Mouse (Mus musculus): Measurements from ENCODE around the gene Lpp. TPM values are rescaled to one million over a fixed set of nuclear protein-coding genes. Genes with fewer than 3 reads are reported as not detected.

Lpp gene
- 65.1 and 67.2 TPM in 2 replicates for polyA plus RNA-seq (2016; fragmentation: Nextera tagmentation; extraction: Ambion mirVana)

- Histone ChIP-seq H3K4me1 (peaks cover 28% of the 10 kb centered on the region), H3K9me3 (no peaks in the 10 kb centered on the region), H3K27me3 (ENCODE audit: insufficient read depth, poor library complexity, severe bottlenecking) (no peaks in the 10 kb centered on the region), H3K27ac (peak within 1 kb of the TSS; percentile 100), H3K4me3 (peak within 1 kb of the TSS; percentile 96), H3K36me3 (no peaks in the 10 kb centered on the region)
- peak; percentile 95 for DNase-seq (ENCODE audit: low spot score)
- WGBS, result 2% methylated on average over 42 of the region's 42 CpGs
Observed at GRCm38 (mm10) chr16:24392651-24393555, at the start of gene Lpp. TSS of gene Lpp (plus strand) at chr16:24393507.

GRCm38 (mm10) chr16:24347582-24348411 lies 45.5 kb upstream of the Lpp start:
- WGBS, result 53% methylated on average over 21 of the region's 21 CpGs
- Histone ChIP-seq H3K4me1 (peaks cover 28% of the 10 kb centered on the region), H3K27ac (peak overlapping the region; percentile 82), H3K27me3 (ENCODE audit: insufficient read depth, poor library complexity, severe bottlenecking) (no peaks in the 10 kb centered on the region), H3K9me3 (no peaks in the 10 kb centered on the region), H3K36me3 (no peaks in the 10 kb centered on the region), H3K4me3 (peak overlapping the region; percentile 22; the same call in 1 of the 2 replicates)
- DNase-seq (ENCODE audit: low spot score), result no peak

- 75% methylated on average over 6 of the region's 6 CpGs for WGBS
Observed at GRCm38 (mm10) chr16:24350306-24350705, 43.0 kb upstream of the Lpp start.

GRCm38 (mm10) chr16:24350751-24351150 lies 42.6 kb upstream of the Lpp start:
- peaks cover 37% of the 10 kb centered on the region for H3K4me1 ChIP-seq
- H3K27me3 ChIP-seq (ENCODE audit: insufficient read depth, poor library complexity, severe bottlenecking), result no peaks in the 10 kb centered on the region
- no peak overlapping the region for H3K4me3 ChIP-seq
- WGBS, result 75% methylated on average over 6 of the region's 6 CpGs
- no peaks in the 10 kb centered on the region for H3K36me3 ChIP-seq
- DNase-seq (ENCODE audit: low spot score), result no peak
- no peaks in the 10 kb centered on the region for H3K9me3 ChIP-seq
- no peak overlapping the region for H3K27ac ChIP-seq

More at GRCm38 (mm10) chr16:24350306-24350705, 43.0 kb upstream of the Lpp start:
- Histone ChIP-seq H3K4me1 (peaks cover 37% of the 10 kb centered on the region), H3K4me3 (no peak overlapping the region), H3K9me3 (no peaks in the 10 kb centered on the region), H3K36me3 (no peaks in the 10 kb centered on the region), H3K27ac (no peak overlapping the region), H3K27me3 (ENCODE audit: insufficient read depth, poor library complexity, severe bottlenecking) (no peaks in the 10 kb centered on the region)
- no peak for DNase-seq (ENCODE audit: low spot score)

GRCm38 (mm10) chr16:24351811-24352210 lies 41.5 kb upstream of the Lpp start:
- no peak for DNase-seq (ENCODE audit: low spot score)
- Histone ChIP-seq H3K4me1 (peaks cover 30% of the 10 kb centered on the region), H3K27me3 (ENCODE audit: insufficient read depth, poor library complexity, severe bottlenecking) (no peaks in the 10 kb centered on the region), H3K9me3 (no peaks in the 10 kb centered on the region), H3K4me3 (no peak overlapping the region), H3K27ac (no peak overlapping the region), H3K36me3 (no peaks in the 10 kb centered on the region)
- 88% methylated on average over 1 of the region's 1 CpGs for WGBS

- no peak for DNase-seq (ENCODE audit: low spot score)
Observed at GRCm38 (mm10) chr16:24353816-24354215, 39.5 kb upstream of the Lpp start.

GRCm38 (mm10) chr16:24361667-24362066 lies 31.6 kb upstream of the Lpp start:
- Histone ChIP-seq H3K27ac (no peak overlapping the region), H3K27me3 (ENCODE audit: insufficient read depth, poor library complexity, severe bottlenecking) (no peaks in the 10 kb centered on the region), H3K36me3 (no peaks in the 10 kb centered on the region), H3K9me3 (no peaks in the 10 kb centered on the region), H3K4me3 (no peak overlapping the region), H3K4me1 (no peaks in the 10 kb centered on the region; the same call in 1 of the 2 replicates)
- 97% methylated on average over 1 of the region's 1 CpGs for WGBS
- DNase-seq (ENCODE audit: low spot score), result no peak

More at GRCm38 (mm10) chr16:24353816-24354215, 39.5 kb upstream of the Lpp start:
- H3K27me3 ChIP-seq (ENCODE audit: insufficient read depth, poor library complexity, severe bottlenecking), result no peaks in the 10 kb centered on the region
- no peak overlapping the region for H3K4me3 ChIP-seq
- H3K9me3 ChIP-seq, result no peaks in the 10 kb centered on the region
- H3K4me1 ChIP-seq, result peaks cover 15% of the 10 kb centered on the region
- WGBS, result 12% methylated on average over 3 of the region's 3 CpGs
- H3K36me3 ChIP-seq, result no peaks in the 10 kb centered on the region
- H3K27ac ChIP-seq, result peak overlapping the region; percentile 36; the same call in 1 of the 2 replicates

- Histone ChIP-seq H3K27me3 (ENCODE audit: insufficient read depth, poor library complexity, severe bottlenecking) (no peaks in the 10 kb centered on the region), H3K4me3 (no peak overlapping the region), H3K27ac (no peak overlapping the region), H3K36me3 (no peaks in the 10 kb centered on the region), H3K4me1 (peaks cover 9% of the 10 kb centered on the region; the same call in 1 of the 2 replicates), H3K9me3 (no peaks in the 10 kb centered on the region)
- no peak for DNase-seq (ENCODE audit: low spot score)
- 64% methylated on average over 7 of the region's 7 CpGs for WGBS
Observed at GRCm38 (mm10) chr16:24364030-24364687, 29.1 kb upstream of the Lpp start.

- peaks cover 9% of the 10 kb centered on the region; the same call in 1 of the 2 replicates for H3K4me1 ChIP-seq
- H3K27ac ChIP-seq, result no peak overlapping the region
- no peaks in the 10 kb centered on the region for H3K36me3 ChIP-seq
- no peak overlapping the region for H3K4me3 ChIP-seq
- no peaks in the 10 kb centered on the region for H3K9me3 ChIP-seq
- WGBS, result 83% methylated on average over 4 of the region's 4 CpGs
- H3K27me3 ChIP-seq (ENCODE audit: insufficient read depth, poor library complexity, severe bottlenecking), result no peaks in the 10 kb centered on the region
- no peak for DNase-seq (ENCODE audit: low spot score)
Observed at GRCm38 (mm10) chr16:24365900-24366299, 27.4 kb upstream of the Lpp start.

GRCm38 (mm10) chr16:24367071-24367470 lies 26.2 kb upstream of the Lpp start:
- DNase-seq (ENCODE audit: low spot score), result no peak
- 30% methylated on average over 6 of the region's 6 CpGs for WGBS
- Histone ChIP-seq H3K4me1 (peaks cover 9% of the 10 kb centered on the region; the same call in 1 of the 2 replicates), H3K36me3 (no peaks in the 10 kb centered on the region), H3K4me3 (no peak overlapping the region), H3K9me3 (no peaks in the 10 kb centered on the region), H3K27me3 (ENCODE audit: insufficient read depth, poor library complexity, severe bottlenecking) (no peaks in the 10 kb centered on the region), H3K27ac (no peak overlapping the region)

- WGBS, result 49% methylated on average over 7 of the region's 7 CpGs
- Histone ChIP-seq H3K4me3 (no peak overlapping the region), H3K36me3 (no peaks in the 10 kb centered on the region), H3K27me3 (ENCODE audit: insufficient read depth, poor library complexity, severe bottlenecking) (no peaks in the 10 kb centered on the region), H3K9me3 (no peaks in the 10 kb centered on the region), H3K27ac (no peak overlapping the region), H3K4me1 (peaks cover 9% of the 10 kb centered on the region; the same call in 1 of the 2 replicates)
- no peak for DNase-seq (ENCODE audit: low spot score)
Observed at GRCm38 (mm10) chr16:24367506-24367905, 25.8 kb upstream of the Lpp start.

- H3K4me3 ChIP-seq, result no peak overlapping the region
- no peaks in the 10 kb centered on the region for H3K4me1 ChIP-seq
- DNase-seq (ENCODE audit: low spot score), result no peak
- H3K36me3 ChIP-seq, result no peaks in the 10 kb centered on the region
- H3K9me3 ChIP-seq, result no peaks in the 10 kb centered on the region
- H3K27me3 ChIP-seq (ENCODE audit: insufficient read depth, poor library complexity, severe bottlenecking), result no peaks in the 10 kb centered on the region
- no peak overlapping the region for H3K27ac ChIP-seq
Observed at GRCm38 (mm10) chr16:24376478-24376877, 16.8 kb upstream of the Lpp start.
